Mouse (Mus musculus): ENCODE measurements around the gene Kcne2.
A peak's percentile ranks its signal among the peaks of the same experiment; 100 is the strongest.

Kcne2 gene

DNA sequence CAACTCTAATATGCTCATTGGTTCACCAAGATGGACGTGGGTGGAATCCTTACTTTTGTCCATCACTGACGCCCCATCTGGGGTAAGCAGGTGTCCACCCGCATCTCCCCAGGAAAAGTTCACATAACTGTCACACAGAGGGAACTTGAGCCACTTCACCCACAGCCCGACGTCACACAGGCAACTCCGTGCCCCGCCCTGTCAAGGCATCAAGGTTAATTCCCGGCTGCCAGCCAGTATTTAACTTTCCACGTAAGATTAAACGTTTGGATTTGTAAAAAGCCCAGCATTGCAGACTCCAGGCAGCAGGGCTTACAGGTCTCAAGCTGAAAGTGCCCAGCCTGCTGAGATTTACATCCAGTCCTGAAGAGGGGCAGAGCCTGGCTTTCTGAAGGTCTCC is at the start of gene Kcne2:
TSS of gene Kcne2 (plus strand) at position 289 of the 400 bp plus-strand sequence.
- DNase-seq (ENCODE audit: low spot score in 2 of 2), result no peak

- DNase-seq (ENCODE audit: low spot score in 2 of 2), result no peak
Measured at GRCm38 (mm10) chr16:92245909-92246308, 46.3 kb upstream of the Kcne2 start.

- DNase-seq (ENCODE audit: low spot score in 2 of 2), result no peak
Measured at GRCm38 (mm10) chr16:92246974-92247373, 45.2 kb upstream of the Kcne2 start.

DNA sequence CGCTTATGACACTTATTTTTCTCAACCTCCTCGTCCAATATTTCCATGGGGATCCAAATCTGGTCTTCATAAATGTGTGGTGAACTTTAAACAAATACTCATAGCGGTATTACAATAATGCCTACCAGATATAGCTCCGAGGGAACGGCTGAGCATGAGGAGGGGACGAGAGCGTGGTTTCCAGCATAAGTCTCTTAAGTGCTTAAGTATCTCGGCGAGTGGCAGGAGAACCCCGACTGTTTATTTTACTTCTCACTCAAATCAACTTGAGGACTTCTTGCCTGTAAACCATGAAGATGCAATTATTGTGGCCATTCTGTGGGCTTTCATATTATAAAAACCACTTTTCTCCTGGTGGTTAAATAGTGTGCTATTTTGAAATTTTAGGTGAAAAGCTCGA is 44.5 kb upstream of the Kcne2 start:
- DNase-seq (ENCODE audit: low spot score in 2 of 2), result no peak

DNA sequence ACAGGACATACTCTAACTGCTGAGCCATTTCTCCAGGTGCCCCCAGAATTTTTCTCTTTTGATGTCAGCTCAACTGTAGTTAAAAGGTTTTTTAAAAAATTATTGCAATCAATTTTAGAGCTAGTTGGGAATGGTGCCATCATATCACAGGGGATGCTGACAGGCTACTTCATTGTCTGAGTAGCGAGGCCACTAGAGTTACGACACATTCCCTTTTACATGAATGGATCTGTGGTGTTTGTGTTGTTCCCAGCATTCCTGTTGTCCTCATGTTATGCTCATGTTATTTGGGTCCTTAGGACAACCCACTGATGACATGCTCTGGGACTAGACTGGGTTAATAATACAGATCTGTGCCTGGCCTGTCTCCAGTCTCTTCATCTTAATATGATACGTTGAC is 42.5 kb upstream of the Kcne2 start:
- no peak for DNase-seq (ENCODE audit: low spot score in 2 of 2)

GRCm38 (mm10) chr16:92250452-92250851 is 41.7 kb upstream of the Kcne2 start:
- no peak for DNase-seq (ENCODE audit: low spot score in 2 of 2)

DNA sequence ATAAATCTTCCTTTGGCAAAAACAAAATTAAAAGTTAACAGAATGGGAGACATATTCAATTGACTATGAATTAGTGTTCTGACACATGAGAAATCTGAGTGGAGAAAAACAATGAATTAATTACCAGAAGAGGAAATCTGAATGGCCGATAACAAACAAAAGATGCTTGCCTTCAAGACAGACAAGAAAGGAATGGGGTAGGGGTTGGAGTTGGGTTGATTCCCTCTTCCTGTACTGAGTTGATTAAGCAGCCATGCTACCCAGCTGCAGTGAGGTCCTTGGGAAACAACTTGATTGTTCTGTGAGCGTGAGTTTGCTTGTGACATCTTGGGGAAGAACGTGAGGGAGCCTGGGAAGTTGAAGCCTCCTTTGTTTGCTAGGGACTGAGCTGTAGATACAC is 37.9 kb upstream of the Kcne2 start:
- no peak for DNase-seq (ENCODE audit: low spot score in 2 of 2)

GRCm38 (mm10) chr16:92267861-92268260 is 24.3 kb upstream of the Kcne2 start:
- no peak for DNase-seq (ENCODE audit: low spot score in 2 of 2)

DNA sequence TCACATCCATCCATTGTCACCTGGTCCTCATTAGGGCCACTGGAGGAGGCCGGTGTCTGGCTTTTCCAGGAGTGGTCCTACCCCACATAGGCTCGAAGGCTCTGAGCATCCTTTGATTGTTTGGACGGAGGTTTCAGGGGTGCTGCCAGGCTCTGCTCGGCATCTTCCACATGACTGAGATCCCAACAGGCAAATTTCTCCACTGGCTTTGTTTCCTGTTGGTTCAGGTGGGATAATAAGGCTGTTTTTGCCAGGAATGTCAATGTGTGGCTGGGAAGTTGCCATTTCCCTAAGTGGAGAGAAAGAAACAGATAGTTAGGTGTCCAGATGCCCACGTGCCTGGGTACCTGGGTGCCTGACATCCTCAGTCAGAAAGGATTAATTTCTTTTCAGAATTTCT is 17.7 kb upstream of the Kcne2 start:
- DNase-seq (ENCODE audit: low spot score in 2 of 2), result no peak

DNA sequence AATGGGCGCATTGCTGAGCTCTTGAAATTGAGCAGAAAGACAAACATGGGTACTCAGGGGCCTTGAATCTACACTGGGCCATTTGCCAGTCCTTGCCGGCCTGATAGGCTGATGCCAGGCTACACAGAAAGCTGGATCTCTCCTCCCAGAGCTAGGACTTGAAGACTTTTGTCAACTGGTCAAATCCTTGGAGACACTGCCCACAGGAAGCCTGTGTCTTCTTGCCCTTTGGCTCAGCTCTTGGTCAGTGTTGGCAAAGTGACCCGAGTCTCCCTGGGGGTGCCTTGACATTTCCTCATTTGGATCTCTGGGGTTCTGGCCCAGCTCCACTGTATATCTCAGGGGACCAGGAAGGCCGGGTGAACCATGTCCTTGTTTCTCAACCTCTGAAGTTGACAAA is 16.7 kb upstream of the Kcne2 start:
- no peak for DNase-seq (ENCODE audit: low spot score in 2 of 2)

DNA sequence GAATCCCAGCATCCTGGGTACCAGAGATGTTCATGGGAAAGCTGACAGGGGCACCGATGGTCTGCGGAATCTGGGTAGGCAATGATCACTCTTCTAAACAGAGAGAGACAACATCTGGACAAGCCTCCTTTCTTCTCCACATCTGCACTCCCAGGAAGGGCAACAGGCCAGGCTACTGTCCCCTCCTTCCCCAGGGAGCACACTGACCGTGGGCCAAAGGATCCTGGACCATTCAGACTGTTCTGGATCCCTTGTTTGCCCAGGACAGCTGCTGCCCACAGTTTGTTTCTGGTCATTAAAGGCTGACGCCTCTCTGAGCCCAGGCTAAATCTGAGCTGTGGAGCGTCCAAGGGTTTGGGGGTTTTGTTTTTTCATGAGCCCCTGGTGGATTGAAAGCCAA is 9.5 kb upstream of the Kcne2 start:
- no peak for DNase-seq (ENCODE audit: low spot score in 2 of 2)

DNA sequence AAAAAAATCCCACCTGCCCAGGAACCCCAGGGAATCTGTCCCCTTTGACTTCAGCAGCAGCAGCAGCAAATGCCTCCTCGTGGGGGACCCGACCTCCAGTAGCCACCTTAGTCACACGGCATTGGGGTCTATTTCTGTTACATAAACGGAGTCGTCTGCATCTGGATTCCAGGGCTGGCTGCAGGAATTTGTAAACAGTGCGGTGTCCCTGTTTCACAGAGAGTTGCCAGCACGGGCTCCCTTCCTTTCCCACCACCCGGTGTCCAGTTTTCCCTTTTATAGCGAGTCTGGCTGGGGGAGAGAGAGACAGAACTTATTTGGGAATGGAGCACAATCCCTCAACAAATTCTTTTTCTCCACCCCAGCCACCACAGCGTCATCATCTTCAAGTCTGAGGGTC is 7.1 kb upstream of the Kcne2 start:
- DNase-seq (ENCODE audit: low spot score in 2 of 2), result no peak

- DNase-seq (ENCODE audit: low spot score in 2 of 2), result peak; percentile 94
Measured at GRCm38 (mm10) chr16:92286609-92287008, 5.6 kb upstream of the Kcne2 start.

- peak; percentile 36 to 43 for DNase-seq (ENCODE audit: low spot score in 2 of 2)
Measured at GRCm38 (mm10) chr16:92288778-92289177, 3.4 kb upstream of the Kcne2 start.

DNA sequence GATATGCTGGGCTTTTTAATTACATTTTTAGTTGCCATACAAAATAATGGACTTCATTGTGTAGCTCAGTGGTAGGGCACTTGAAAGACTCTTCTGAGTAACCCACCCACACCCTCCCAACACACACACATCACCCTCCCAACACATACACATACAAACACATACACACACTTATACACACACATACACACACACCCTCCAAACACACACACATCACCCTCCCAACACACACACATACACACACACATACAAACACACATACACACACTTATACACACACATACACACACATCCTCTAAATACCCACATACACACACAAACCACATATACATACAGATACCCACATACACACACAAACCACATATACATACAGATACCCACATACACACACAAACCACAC is 2.1 kb upstream of the Kcne2 start:
- no peak for DNase-seq (ENCODE audit: low spot score in 2 of 2)

DNA sequence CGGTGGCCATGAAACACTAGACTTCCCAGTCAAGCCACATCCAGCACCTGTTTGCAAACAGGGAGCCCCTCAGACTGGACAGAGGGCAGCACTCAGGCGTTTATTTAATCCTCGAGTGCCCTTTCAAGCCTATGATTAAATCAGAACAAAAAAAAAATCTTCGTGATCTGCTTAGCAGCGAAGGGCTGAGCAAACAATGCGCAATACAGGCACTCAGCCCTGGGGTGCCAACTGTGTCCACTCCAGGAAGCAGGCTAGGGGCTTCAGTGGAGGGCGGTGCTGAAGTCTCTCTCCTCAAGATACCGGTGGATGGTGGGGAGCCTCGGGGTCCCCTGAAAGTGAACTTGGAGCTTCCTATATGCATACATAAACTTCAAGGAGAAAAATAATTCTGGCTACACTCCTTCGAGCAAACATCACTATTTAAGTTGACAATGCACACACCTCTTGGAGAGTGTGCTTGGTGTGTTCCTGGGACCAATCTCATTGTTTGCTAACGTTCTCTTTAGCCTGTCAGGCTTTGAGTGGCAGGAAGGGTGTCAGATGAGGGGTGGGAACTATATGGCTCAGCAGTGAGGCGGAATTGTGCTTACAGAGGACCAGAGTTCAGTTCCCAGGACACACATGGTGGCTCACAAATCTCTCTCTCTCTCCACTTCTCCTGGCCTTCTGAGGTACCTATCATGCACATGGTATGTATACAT is 2.2 kb downstream of the Kcne2 start:
- no peak for DNase-seq (ENCODE audit: low spot score in 2 of 2)

DNA sequence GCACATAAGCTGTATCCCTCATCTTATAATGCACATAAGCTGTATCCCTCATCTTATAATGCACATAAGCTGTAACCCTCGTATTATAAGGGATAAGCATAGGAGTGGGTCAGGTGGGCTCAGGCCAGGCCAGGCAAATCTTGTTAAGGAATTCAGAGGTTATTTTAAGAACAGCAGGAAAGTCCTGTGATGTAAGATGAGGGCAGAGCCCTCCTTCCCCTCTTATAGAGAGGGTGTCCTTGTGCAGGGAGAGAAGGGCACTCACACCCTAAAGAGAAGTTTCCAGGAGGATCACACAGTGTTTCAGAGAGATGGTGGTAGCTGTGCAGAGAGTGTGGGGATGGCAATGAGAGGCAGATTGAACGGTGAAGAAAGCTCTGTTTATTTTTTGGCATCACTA is 3.1 kb downstream of the Kcne2 start:
- DNase-seq (ENCODE audit: low spot score in 2 of 2), result no peak

GRCm38 (mm10) chr16:92300649-92301411 is 8.6 kb downstream of the Kcne2 start, which contains the start of gene Smim11:
Smim11 (plus strand) TSS chr16:92301286.
- DNase-seq (ENCODE audit: low spot score in 2 of 2), result peak; percentile 98

DNA sequence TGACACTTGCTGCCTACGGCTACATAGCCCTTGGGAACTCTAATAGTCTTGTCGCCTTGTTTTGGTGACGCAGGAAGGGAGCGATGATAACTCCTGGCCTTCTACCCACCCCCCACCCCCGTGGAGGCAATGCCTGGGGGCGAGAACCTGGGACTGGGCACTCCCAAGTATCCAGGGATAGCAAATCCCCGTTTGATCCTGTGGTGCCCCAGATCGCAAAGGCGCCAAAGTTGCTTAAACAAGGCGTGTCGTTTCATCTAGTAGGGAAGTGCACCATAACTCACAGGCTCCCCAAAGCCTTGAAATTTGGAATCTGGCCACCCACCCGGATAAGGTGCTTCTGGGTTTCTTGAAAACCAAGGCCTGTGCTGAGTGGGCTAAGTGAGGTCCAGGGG is 9.2 kb downstream of the Kcne2 start:
- DNase-seq (ENCODE audit: low spot score in 2 of 2), result no peak

- DNase-seq (ENCODE audit: low spot score in 2 of 2), result no peak
Measured at GRCm38 (mm10) chr16:92301989-92302388, 9.8 kb downstream of the Kcne2 start.

- DNase-seq (ENCODE audit: low spot score in 2 of 2), result no peak
Measured at GRCm38 (mm10) chr16:92302506-92302905, 10.3 kb downstream of the Kcne2 start.

GRCm38 (mm10) chr16:92305519-92305918 is 13.3 kb downstream of the Kcne2 start:
- no peak for DNase-seq (ENCODE audit: low spot score in 2 of 2)

DNA sequence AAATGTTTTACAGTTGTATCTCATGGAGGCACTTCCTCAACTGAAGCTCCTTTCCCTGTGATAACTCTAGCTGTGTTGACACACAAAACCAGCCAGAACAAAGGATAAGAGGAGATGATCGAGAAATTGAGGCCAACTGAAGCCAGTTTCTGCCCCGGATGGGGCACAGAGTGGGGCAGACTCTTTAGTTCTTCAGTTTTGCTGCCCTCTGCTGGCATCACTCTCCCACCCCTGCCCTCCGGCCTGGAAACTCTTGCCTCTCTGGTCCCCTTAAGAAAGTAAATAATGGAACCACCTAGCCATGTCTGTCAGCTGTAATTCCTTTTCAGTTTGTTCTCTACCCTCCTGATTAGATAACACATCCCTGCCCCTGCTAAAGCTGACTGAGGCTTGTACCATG is 15.8 kb downstream of the Kcne2 start:
- no peak for DNase-seq (ENCODE audit: low spot score in 2 of 2)

Measured in right cerebral cortex, adult 2 months (tissue).